15 mouse cellular contexts compared by ENCODE assay signal in the genomic region with DNA sequence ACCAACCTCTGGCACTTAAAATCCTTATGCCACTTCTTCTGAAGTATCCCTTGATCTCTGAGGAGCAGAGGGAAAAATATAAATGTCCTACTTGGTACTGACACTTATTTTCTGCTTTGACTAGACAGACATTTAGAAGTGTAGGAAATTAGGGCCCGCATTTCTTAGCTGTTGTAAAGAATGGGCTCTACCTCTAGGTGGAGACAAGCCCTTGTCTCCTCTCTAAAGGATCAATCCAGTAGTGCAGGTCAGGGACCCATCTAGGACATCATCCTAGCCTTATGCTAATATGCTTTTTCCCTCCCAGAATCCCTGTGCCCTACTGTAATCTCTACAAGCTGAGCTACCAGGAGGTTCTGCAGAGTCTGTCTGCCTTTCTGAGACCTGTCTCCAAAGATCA.
DNase-seq lines count a peak whose midpoint lies in the region; TF ChIP-seq lines count a peak whose summit lies in the region.
"Had no signal": no experiment of that assay in that cellular context is flagged by ENCODE, and none has a peak within 500 bp of the region (broad histone marks: within the 10 kb centered on the region; RNA-seq: fewer than 3 reads in every experiment).

No protein-coding gene starts in this region.

- no peak overlapping the region for H3K4me3 ChIP-seq in layer of hippocampus, adult 2 months
- H3K4me3 ChIP-seq: kidney, embryonic 15.5 days; liver, embryonic 13.5 days; midbrain, embryonic 13.5 days had no signal

- intact Hi-C loops in heart, postnatal 25 days (cut with DNase I): no loop called here

- H3K27ac ChIP-seq in layer of hippocampus, adult 2 months: no peak overlapping the region
- H3K27ac ChIP-seq: kidney, embryonic 15.5 days; liver, embryonic 13.5 days; midbrain, embryonic 13.5 days had no signal

- TF ChIP-seq CTCF in layer of hippocampus, adult 2 months (conservative IDR thresholded peaks at IDR 0.05): peak; percentile 70

- DNase-seq in embryo, embryonic 10 days (ENCODE audit: low spot score): peak; percentile 13
- no peak for DNase-seq in embryo, embryonic 9.5 days (ENCODE audit: extremely low spot score)
- no peak for DNase-seq in layer of hippocampus, adult 2 months (ENCODE audit: low spot score in 2 of 2)
- DNase-seq in layer of hippocampus, adult 9-11 months: no peak
- DNase-seq in R1 (ENCODE audit: low read depth, low spot score): peak; percentile 19
- peak; percentile 6 for DNase-seq in retina, postnatal 1 day
- DNase-seq in adrenal gland, adult 8-10 months: no peak
- DNase-seq in heart, postnatal 25 days (ENCODE audit: low spot score): no peak
- DNase-seq: heart, postnatal 10 days; left cerebral cortex, postnatal 4 days; liver, embryonic 13.5 days; lung, postnatal 4 days; thymus, postnatal 25 days had no signal

Comparison
In these comparisons a context has a peak if more than half of its experiments do, and no peak if none do; other contexts are left out.
1. DNase-seq: peak in embryo, embryonic 10 days (single experiment), R1 (single experiment) and retina, postnatal 1 day (single experiment); none in embryo, embryonic 9.5 days (single experiment), layer of hippocampus, adult 2 months (0 of 2), layer of hippocampus, adult 9-11 months (single experiment), adrenal gland, adult 8-10 months (single experiment) and heart, postnatal 25 days (single experiment).